Mouse (Mus musculus) urinary bladder, postnatal 4 days (tissue): ENCODE measurements at regions not wholly inside any gene's neighbourhood (a gene's known extent, or its start where the extent isn't known, plus 50 kb on each side); places are given as distances from the start of the nearest gene placed in this dataset.

Experiments
- DNase-seq, 2 experiments: peaks; one replicate each; pipeline ENCODE4 v3.0.0; 2021 to 2022; ENCODE audit warnings: low spot score in 2 of 2

GRCm38 (mm10) chr13:70282731-70283130 lies 354.7 kb downstream of the Ice1 start:
- no peak for DNase-seq

GRCm38 (mm10) chr13:70283231-70283630 lies 354.2 kb downstream of the Ice1 start:
- DNase-seq, result no peak

DNA sequence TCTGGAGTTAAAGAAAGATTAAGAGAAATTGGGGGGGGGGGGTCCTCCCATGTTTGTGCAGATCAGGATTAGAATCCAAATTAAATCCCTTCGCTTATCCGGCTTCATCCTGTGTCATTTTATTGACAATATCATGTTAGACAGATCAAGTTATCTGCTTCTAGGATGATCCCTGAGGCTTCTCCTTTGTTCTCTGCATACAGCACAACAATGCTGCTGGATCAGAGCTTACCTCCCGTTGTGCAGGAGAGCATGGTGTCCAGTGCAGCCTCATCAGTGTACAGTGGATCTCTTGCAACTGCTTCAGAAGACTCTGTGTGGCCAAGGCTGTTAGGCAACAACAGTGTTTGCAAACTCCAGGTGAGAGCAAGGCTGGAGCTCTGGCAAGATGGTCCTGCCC lies 344.7 kb downstream of the Ice1 start:
- DNase-seq, result no peak

DNA sequence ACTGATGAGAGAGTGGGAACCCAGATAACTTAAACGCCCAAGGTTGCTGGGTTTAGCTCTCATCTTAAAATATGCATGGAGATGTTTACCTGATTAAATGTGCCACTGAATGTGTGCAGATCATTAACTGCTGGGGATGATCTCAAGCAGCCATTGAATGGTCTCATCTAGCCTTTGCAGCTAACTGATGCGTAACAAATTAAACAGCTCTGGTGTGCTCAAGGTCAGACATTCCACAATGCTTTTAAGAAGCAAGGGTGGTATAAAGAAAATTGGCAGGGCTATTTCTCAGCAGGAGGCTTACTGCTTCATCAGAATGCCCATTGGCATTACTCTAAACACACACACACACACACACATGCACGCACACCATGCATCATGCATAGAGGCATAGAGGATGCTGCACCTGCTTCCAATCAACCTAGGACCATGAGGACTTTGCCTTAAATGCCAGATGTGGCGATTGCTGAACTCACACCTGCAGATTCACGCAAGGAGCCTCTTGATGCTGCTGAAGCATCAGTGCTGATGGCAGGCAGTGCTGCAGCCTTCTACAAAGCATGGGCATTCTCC lies 333.4 kb downstream of the Ice1 start:
- DNase-seq, result no peak

- DNase-seq, result no peak
Measured at GRCm38 (mm10) chr13:70310516-70310915, 326.9 kb downstream of the Ice1 start.

- DNase-seq, result no peak
Measured at GRCm38 (mm10) chr13:70311226-70312055, 326.0 kb downstream of the Ice1 start.

DNA sequence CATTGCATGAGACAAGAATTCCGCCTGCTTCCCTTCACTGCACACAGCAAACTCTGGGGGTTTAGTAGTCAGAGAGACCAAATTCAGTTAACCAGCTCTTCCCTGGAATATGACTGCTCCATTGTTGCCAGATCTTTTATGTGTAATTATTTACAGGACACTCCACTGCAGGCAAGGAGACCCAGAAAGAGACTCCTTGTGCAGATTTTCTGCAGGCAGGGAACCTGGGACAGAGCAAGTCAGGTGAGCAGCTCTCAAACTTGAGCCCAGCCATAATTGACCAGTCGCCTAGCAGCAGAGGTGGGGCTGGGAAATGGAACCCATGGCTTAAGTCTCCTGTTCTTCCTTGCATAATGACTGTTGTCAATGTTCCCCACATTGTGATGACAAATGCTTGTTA lies 324.2 kb downstream of the Ice1 start:
- no peak for DNase-seq

GRCm38 (mm10) chr13:70323537-70323936 lies 313.9 kb downstream of the Ice1 start:
- DNase-seq, result no peak

- DNase-seq, result no peak
Measured at GRCm38 (mm10) chr13:70336069-70336468, 301.4 kb downstream of the Ice1 start.

DNA sequence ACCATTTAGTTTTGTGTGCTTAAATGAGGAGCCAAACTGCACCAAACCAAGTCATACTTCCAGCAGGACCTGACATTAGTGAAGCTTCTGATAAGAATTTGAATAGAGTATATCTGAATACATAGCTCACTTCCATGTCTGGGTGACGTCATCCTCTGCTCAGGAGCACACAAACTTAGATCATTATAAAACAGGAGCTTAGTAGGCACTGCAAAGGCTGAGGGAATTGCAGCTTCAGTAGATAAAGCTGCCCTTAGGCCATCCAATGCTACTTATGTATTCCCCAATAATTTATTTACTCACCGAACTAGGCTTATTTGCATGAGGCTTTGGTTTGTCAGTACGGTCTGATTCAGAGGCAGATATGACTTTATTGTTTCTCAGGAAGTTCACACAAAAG lies 297.0 kb downstream of the Ice1 start:
- DNase-seq, result no peak

DNA sequence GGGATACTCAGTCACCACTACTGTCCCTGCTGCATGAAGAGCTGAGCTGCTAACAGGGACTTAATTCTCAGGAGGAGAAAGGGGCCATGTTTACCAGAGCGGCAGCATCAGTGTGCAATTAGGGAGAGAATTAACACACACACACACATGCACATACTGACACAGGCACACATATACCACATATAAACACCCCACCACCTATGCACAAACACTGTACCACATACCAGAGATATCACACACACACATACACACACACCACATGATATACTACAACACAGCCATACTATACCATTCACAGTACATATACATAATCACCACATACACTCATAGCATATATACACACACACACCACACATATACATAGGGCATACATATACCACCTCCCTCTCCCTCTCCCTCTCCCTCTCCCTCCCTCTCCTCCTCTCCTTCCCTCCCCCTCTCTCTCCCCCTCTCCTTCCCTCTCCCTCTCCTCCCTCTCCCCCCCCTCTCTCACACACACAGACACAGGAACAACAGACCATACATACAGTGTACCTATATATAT lies 294.2 kb downstream of the Ice1 start:
- no peak for DNase-seq

- DNase-seq, result no peak
Measured at GRCm38 (mm10) chr13:70343911-70344310, 293.5 kb downstream of the Ice1 start.

DNA sequence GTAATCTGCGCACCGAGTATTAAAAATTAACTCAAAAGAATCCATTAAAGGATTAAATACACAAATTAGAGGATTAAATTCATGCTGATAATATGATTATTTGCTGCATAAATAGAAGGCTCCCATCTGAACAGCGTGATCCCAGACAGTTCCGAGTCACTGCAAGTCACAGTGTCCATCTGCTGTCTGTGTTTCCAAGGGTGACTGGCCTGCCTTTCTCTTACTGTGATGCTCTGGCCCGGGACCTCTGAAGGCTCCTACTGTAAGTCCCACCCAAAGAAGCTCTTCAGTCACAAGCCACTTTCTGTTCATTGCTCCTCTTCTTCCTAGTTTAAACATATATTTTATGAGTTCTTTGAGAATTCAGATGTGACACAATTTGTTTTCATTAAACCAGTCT lies 293.1 kb downstream of the Ice1 start:
- DNase-seq, result no peak

DNA sequence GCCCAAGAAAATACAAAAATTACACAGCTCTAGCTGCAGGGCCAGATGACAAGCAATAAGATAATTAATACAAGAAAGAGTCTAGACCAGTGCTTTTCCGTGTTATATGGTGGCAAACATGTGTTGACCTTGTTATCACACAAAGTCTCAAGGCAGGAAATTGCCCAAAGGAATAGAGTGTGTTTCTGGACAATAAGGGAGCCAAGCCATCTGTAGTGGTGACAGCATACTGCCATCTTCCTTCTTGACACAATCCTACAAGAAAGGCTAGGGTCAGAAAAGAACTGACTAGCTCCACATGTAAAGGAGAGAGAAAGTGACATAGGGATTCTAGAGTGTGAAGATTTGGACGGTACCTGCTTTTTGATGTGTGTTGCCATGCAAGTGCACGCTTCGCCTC lies 289.0 kb downstream of the Ice1 start:
- DNase-seq, result no peak

DNA sequence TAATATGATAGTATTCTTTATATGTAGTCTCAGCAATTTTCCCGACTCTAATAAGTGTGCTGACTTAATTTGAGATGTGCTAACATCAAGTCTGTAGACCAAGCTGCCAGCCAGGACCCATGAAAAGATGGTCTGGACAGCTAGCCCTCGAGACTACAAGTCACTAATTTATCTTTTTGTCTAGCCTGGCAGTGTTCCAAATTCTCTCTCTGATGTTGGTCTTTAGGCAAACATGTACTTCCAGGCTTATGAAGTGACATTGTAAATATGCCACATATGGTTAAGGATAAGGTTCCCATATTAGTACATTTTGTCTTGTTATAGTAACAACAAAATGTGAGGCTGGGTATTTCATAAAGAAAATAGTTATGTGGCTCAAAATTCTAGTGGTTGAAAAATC lies 288.5 kb downstream of the Ice1 start:
- DNase-seq, result no peak

DNA sequence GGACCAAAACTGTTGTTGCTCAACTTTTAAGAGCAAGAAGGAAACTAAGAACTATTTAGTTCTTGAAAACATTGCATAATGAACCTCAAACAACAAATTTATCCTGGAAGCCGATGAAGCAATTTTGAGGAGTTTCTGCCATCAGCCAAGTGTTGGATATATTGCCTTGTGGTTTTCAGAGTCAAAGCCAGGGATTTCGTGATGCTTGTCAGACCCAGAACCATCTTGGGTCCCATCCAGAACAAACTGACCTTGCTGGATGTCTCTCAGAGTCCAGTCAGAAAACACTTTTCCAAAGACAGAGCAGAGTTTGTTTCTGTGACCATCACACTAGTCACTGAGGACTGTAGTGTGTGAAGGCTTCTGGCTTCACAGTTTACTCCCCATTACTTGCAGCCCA lies 267.8 kb downstream of the Ice1 start:
- DNase-seq, result no peak

DNA sequence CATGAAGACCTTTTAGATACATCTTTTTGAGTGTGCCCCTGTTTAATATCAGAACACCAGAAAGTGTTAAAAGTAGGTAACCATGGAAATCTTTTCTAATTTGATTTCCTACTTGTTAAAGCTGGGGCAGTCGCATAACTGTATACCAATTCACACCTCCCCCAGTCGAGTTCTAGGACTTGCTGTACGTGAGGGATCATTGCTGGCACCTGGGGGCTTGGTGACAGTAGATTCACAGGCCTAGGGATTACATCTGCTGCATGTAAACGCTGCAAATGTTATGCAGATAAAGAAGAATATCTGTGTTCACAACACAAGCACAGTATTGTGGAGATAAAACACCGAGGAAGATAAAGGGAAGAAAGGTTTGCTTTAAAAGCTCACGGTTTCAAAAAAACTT lies 256.7 kb downstream of the Ice1 start:
- DNase-seq, result no peak

DNA sequence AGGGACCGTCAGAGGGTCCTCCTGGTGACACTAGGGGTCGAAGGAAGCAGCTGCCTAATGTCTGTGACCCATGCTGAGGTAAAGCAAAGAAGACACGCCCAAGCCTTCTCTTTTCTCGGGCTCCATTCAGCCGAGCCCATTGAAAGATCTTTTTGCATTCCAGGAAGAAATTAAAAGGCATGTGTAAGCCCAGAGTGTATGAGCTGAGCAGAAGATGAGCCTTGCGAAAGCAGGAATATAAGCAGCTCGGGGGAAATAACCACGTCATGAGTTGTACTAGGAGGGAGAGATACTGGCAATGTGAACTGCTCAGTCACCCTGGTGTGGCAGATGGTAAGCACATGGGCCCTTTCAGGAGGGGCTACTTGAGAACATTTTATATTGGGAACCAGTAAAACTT lies 252.1 kb downstream of the Ice1 start:
- no peak for DNase-seq

DNA sequence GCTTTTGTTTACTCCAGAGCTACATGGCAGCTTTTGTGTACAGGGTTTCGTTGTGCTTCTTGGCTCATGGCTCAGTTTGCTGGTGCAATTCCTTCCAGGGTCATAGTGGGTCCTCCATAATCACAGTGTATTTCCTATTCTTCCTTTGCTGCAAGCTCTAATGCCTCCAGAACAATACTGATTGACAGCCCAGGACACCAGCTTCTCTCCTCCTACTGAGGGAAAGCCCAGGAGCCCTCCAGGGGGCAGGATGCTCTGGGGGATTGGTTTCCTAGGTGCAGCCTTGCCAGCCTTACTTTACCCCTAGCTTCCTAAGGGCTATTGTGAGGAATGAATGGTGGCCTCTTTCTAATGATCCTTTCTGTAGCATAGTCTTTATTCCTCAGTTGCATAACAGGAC lies 224.6 kb downstream of the Ice1 start:
- DNase-seq, result no peak

GRCm38 (mm10) chr13:70418156-70418555 lies 219.3 kb downstream of the Ice1 start:
- no peak for DNase-seq

- no peak for DNase-seq
Measured at GRCm38 (mm10) chr13:70439419-70439818, 198.0 kb downstream of the Ice1 start.

DNA sequence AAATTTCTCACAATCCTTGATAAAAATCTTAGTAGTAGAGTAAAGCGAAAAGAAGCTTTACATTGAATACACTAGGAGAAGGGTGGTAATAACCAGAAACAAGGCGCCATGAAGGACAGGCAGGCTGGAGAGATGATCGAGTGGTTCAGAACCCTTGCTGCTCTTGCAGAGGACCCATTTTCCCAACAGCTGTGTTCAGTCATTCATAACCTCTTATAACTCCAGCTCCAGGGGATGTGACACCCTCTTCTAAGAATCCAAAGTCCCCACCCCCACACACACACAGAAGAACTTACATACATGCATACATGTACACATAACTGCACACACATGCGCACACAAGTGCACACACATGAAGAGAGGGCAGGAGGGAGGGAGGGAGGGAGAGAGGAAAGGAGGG lies 190.5 kb downstream of the Ice1 start:
- DNase-seq, result no peak

GRCm38 (mm10) chr13:70454592-70455390 lies 182.6 kb downstream of the Ice1 start:
- DNase-seq, result no peak
